Mouse (Mus musculus) limb, embryonic 13.5 days (tissue): ENCODE measurements around the gene Gm10800. TPM values are rescaled to one million over a fixed set of nuclear protein-coding genes. Genes with fewer than 3 reads are reported as not detected.
"Not testable (repeated sequence)": the region's sequence is repeated elsewhere in the genome, so short reads cannot be mapped to it uniquely, and the experiment has no call there.

Source experiments
- ATAC-seq: fragments of 200-750 bp; cut with Nextera tagmentation; 2 replicates; pipeline ENCODE4 v1.8.0; 2017; ENCODE audit warnings: low read depth, moderate number of reproducible peaks, moderate TSS enrichment; ENCODE audit not compliant: low FRiP score
- H3K27ac ChIP-seq: fragments of 300-500 bp; sonication (generic); 2 replicates; pipeline ENCODE4 v1.5.1; 2015; ENCODE audit warnings: inconsistent platforms, mild to moderate bottlenecking, moderate library complexity
- H3K27me3 ChIP-seq: fragments of 300-500 bp; sonication (generic); 2 replicates; pipeline ENCODE4 v1.6.1; 2015; ENCODE audit warnings: mild to moderate bottlenecking, inconsistent platforms
- H3K36me3 ChIP-seq: fragments of 300-500 bp; sonication (generic); 2 replicates; pipeline ENCODE4 v1.6.1; 2015; ENCODE audit warnings: inconsistent platforms, mild to moderate bottlenecking, moderate library complexity
- H3K4me1 ChIP-seq: fragments of 300-500 bp; sonication (generic); 2 replicates; pipeline ENCODE4 v1.6.1; 2015; ENCODE audit warnings: inconsistent platforms
- H3K4me2 ChIP-seq: fragments of 300-500 bp; sonication (generic); replicated peaks from 2 replicates; pipeline ENCODE4 v1.6.1; 2015; ENCODE audit warnings: inconsistent platforms, mild to moderate bottlenecking, moderate library complexity
- H3K4me3 ChIP-seq: fragments of 300-500 bp; sonication (generic); 2 replicates; pipeline ENCODE4 v1.5.1; 2015; ENCODE audit warnings: moderate library complexity, mild to moderate bottlenecking, inconsistent platforms
- H3K9ac ChIP-seq: fragments of 300-500 bp; sonication (generic); 2 replicates; pipeline ENCODE4 v1.6.1; 2015; ENCODE audit warnings: mild to moderate bottlenecking, inconsistent platforms
- H3K9me3 ChIP-seq: fragments of 300-500 bp; sonication (generic); 2 replicates; pipeline ENCODE4 v1.6.1; 2016; ENCODE audit warnings: inconsistent platforms
- WGBS: fragments of 180-500 bp; shearing (Covaris S2); methylation state at CpG from one replicate; pipeline ENCODE4 v1.1.7; 2015; 5-methylcytosine and 5-hydroxymethylcytosine counted together
- polyA plus RNA-seq: library from polyadenylated mRNA; unstranded; fragments of >200 nt; fragmentation: Nextera tagmentation; extraction: Ambion mirVana; gene quantifications from 2 replicates; pipeline ENCODE4 v1.2.1, GENCODE M21; 2015

The Gm10800 gene
- polyA plus RNA-seq = 0.47 and 0.60 TPM in 2 replicates

DNA sequence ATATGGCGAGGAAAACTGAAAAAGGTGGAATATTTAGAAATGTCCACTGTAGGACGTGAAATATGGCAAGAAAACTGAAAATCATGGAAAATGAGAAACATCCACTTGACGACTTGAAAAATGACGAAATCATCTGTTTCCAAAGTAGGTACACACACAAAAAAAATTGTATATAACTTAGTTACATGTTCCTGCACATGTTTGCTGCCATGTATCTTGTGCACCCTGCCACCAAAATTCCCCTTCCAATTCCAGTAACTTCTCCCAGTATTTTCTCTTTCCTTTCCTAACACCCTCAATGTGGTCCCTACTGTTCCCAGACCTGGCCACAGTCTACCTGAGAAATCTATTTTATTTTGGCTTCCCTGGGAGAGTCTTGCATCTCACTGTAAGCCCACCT lies at the start of gene Gm10800:
TSS of gene Gm10800 (minus strand) at position 101 of the 400 bp plus-strand sequence.
- not testable (repeated sequence) for ATAC-seq, H3K4me2 ChIP-seq, H3K9me3 ChIP-seq, H3K9ac ChIP-seq, H3K27ac ChIP-seq, H3K4me1 ChIP-seq, H3K4me3 ChIP-seq, H3K27me3 ChIP-seq, H3K36me3 ChIP-seq
- 83% methylated on average over 4 of the region's 4 CpGs for WGBS

DNA sequence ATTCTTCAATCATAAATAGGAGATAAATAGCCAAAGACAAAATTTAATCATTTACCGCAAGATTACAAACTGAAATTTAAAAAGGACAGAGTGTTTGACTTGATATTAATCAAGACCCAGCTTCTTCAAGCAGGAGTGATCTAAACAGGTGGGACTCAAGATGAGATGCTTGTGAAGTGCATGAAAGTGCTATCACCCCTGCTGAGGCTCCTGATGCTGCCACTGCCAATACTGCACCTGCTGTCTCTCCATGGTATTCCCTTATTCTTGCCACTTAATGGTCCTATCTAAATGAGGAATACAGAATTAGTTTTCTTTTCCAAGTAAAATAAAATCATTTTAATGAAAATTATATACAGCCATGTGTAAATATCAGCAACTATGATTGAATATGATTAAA lies 30.4 kb upstream of the Gm10800 start:
- H3K36me3 ChIP-seq = no peaks in the 10 kb centered on the region
- no peak overlapping the region for H3K9ac ChIP-seq
- no peak overlapping the region for H3K4me3 ChIP-seq
- no peak overlapping the region for H3K27ac ChIP-seq
- ATAC-seq = no peak
- H3K4me2 ChIP-seq = no peak overlapping the region
- 97% methylated on average over 1 of the region's 1 CpGs for WGBS
- H3K4me1 ChIP-seq = no peaks in the 10 kb centered on the region
- H3K9me3 ChIP-seq = no peaks in the 10 kb centered on the region
- no peaks in the 10 kb centered on the region for H3K27me3 ChIP-seq

DNA sequence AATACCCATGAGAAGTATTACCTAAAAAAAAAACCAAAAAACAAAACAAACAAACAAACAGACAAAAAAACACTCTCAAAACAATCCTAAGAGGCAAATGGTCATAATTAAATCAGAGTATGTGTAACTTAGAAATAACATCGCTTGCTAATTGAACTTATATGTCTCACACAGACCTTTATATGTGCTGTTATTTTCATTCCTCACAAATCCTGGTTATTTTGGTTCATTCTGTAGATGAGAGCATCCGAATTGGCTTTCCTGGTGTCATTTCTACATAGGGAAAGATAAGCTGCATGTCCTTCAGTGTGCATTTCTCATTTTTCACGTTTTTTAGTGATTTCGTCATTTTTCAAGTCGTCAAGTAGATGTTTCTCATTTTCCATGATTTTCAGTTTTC lies 5.2 kb downstream of the Gm10800 start, which contains the start of gene Gm10801:
TSS of gene Gm10801 (plus strand) at position 301 of the 400 bp plus-strand sequence.
- H3K4me1 ChIP-seq, H3K36me3 ChIP-seq, H3K4me3 ChIP-seq, ATAC-seq, H3K27ac ChIP-seq, H3K4me2 ChIP-seq, H3K9me3 ChIP-seq, H3K27me3 ChIP-seq, H3K9ac ChIP-seq: not testable (repeated sequence)
- 79% methylated on average over 4 of the region's 5 CpGs for WGBS

Other genes with a start within 250 kb of the Gm10800 start
- gene Gm10801, start 5.1 kb downstream of the Gm10800 start, polyA plus RNA-seq = not detected in 2 replicates